Mouse (Mus musculus): Measurements from ENCODE around the gene 4930522H14Rik. TPM values are rescaled to one million over a fixed set of nuclear protein-coding genes. Genes with fewer than 3 reads are reported as not detected.
A peak's percentile ranks its signal among the peaks of the same experiment; 100 is the strongest.

The 4930522H14Rik gene
- total RNA-seq, 2 experiments from 2014 or later: not detected

DNA sequence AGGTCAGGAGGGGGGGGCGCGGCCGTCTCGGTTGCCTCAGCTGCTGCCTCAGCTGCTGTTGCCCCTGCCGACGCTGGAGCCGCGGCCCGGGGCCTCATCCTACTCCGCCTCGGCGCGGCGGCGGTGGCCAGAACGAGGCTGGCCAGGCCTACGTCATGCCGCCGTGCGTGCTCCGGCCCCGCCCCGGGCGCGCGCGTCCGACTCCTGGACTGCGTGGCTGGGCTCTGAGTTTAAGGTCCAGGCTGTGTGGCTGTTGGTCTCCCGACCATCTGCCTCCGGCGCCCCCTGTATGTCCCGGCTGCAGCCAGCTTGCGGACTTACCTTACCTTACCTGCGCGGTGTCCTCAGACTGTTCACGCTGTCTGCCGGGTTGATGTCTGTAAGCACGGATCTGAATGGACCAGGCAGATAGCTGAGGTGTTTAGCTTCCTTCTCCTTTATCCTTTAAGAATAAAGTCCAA is 54.5 kb downstream of the 4930522H14Rik start:
- ATAC-seq (replicated peaks; ENCODE audit: low FRiP score, low TSS enrichment, poor library complexity, severe bottlenecking): peak; percentile 92

DNA sequence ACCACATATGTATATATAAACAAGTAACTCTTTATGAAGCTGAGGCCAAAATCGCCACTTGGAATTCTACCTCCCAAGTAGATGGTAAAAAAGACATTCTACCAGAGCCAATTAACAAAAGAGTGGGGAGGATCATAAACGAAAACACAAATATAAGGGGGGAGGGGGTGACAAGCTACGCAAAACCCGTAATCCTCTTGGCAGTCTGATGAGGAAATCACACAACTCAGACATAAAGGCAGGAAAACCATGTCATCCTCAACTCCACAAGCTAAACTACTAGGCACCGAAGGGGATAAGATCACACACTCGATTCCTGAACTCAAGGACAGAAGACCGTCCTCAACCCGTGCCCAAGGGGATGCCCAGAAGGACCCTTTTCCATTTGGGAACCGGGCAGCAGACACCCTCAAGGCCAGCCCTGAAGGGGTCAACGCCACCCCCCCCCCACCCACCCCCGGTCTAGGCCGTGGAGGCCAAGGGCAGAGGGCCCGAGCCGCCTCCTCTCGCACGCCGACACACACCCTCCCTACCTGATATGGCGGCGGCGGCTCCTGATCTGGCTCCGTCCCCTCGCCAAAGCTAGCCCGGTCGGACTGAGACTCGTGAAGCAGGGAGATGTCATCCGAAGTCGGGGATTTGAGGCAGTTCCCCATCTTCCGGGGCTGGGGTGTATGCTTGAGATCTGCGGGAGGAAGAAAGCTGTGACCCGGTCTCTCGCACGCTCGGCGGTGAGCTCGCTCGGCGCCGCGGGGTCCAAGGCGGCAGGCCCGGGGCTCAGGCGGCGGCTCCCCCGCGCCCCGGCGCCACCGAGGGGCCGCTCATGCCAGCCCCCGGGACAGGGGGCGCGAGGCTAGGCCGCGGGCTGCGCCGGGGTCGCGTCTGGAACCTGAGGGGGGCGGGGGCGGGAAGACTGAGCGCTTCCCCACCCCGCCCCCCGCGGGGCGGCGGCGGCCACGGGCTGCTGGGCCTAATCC is 55.2 kb downstream of the 4930522H14Rik start:
- ATAC-seq (replicated peaks; ENCODE audit: low FRiP score, low TSS enrichment, poor library complexity, severe bottlenecking): peak; percentile 67

DNA sequence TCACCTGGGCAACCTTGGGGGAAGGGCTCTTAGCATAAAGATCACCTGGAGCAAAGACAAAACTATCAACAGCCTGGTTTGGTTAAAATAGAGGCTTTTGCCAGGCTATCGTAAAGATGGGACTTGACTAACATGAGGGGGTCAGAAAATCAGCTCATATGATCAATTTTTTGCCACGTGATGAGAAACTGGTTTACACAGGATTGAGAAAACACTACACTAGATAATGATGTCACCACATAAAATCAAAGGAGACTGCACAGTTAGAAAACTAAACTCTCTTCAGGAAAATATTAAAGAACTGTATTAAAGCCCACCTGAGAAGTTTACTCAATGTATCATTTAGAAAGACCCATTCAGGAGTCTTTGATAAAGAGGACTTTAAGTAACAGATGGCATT is 56.0 kb downstream of the 4930522H14Rik start:
- ATAC-seq (replicated peaks; ENCODE audit: low FRiP score, low TSS enrichment, poor library complexity, severe bottlenecking): no peak

DNA sequence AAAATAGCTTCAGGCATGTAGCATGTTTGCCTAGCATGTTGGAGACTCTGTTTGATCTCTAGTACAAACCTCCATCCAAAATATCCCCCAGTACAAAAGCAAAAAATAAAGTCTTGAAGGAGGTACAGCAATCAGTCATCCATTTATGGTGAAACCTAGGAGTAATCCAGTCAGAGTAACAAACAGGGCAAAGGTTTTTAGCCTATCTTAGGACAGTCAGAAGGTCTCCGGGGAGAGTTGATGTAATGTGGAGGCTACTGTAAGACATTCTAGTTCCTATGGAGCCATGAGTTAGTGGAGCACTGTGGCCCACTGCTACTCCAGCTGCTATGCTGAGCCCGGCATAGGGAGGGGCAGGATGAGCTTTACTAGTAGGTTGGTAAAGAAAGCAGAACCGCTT is 58.5 kb downstream of the 4930522H14Rik start:
- ATAC-seq (replicated peaks; ENCODE audit: low FRiP score, low TSS enrichment, poor library complexity, severe bottlenecking): no peak

DNA sequence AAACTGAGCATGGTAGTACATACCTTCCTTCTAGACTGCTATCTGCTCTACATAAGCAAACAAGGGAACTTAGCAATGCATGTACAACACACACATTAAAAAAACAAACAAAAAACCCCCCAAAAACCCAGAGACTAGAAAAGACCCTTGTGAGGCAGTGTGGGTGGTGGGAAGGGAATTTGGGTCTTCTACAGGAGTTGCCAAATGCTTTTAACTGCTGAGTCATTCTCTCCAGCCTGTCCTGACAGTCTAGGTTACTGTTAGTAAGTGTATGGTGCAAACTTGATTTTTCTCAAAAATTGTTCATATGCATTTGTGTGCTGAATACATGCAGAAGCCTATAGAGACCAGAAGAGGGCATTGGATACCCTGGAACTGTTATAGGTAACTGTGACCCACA is 59.5 kb downstream of the 4930522H14Rik start:
- no peak for ATAC-seq (replicated peaks; ENCODE audit: low FRiP score, low TSS enrichment, poor library complexity, severe bottlenecking)

DNA sequence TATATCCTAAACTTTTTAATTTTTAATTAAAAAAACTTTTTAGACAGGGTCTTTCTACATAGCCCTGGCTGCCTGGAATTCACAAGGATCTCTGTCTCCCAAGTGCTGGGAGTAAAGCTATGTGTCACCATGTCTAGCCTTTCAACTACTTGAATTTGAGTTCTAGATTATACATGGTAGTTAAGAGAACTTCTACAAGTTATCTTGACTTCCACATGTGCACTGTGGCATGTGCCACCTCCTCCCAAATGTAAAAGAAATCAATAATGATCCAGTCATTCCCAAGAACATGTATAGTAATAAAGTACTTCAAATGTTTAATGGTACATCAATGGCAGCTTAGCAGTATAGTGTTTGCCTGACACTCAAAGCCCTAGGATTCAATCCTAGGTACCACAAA is 63.4 kb downstream of the 4930522H14Rik start:
- ATAC-seq (replicated peaks; ENCODE audit: low FRiP score, low TSS enrichment, poor library complexity, severe bottlenecking): no peak

DNA sequence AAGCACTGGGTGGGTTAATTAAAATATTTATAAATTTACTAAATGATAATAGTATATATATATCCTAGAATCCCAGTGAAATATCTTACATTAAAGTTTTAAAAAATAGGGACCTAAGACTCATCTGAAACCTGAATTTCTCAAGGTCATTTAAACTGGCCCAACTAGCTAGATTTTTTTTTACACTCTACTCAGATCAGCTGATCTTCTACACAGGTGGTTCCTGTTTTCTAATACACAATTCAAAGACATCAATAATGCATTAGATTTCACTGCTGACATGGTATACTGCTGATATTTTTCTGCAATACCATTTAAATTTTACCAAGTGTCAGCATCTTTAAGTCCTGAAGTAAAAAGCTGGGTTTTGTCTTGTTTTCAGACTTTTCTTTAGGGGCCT is 67.2 kb downstream of the 4930522H14Rik start:
- ATAC-seq (replicated peaks; ENCODE audit: low FRiP score, low TSS enrichment, poor library complexity, severe bottlenecking): no peak

DNA sequence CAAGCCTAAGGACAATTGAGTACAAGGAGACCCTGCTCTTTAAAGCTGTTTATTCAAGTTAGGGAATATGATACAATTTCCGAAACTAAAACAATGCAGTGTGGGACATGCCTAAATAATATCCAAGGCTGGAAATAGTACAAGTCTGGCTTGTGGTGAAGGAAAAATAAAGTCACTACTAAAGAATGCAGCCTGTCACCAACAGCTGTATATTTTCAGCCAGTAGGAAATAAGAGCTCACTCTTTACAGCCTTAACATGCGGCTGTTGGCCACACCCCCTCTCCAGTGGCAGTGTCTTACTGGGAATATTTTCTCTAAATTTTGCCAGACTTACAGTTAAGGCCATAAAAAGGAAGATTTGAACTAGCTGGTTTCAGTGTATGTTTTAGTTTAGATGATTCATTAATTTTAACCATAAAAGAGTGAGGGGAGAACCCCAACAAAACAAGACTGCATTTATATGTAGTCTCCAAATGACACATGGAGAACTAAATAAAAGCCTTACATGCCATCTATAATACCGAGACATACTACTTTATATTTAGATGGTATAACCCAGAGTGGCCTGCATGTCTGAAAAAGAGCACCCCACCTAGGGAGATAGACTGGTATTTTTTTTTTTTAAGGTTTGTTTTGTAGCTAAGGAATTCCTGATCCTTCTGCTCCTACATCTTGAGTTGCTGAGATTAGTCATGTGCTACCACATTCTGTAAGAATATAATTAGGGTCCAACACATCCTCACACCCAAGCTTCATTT is 70.5 kb downstream of the 4930522H14Rik start:
- ATAC-seq (replicated peaks; ENCODE audit: low FRiP score, low TSS enrichment, poor library complexity, severe bottlenecking): no peak

DNA sequence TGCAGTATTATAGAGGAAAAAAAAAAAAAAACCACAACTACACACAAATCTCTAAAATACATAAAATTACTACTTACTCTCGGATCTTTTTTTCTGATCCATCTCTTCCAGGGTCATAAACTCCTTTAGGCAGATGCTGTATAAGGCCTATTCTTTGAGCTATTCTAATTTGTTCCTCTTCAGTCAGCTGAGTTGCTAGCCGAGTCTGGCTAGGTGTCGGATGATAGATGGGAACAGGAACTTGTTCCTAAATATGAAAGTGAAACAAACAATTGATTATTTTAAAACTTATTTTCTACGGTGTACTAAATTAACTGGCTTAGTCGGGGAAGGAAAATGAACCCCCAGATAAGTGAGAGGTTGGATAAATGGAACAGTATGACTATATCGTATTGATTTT is 74.3 kb downstream of the 4930522H14Rik start:
- ATAC-seq (replicated peaks; ENCODE audit: low FRiP score, low TSS enrichment, poor library complexity, severe bottlenecking): no peak

Other genes with a start within 250 kb of the 4930522H14Rik start
- 3.3 and 5.1 TPM in 2 replicates for gene Ttc39a, start 124.7 kb downstream of the 4930522H14Rik start, total RNA-seq (2014; fragmentation: Nextera tagmentation)
- 2.0 and 2.6 TPM in 2 replicates for gene Ttc39a, start 124.7 kb downstream of the 4930522H14Rik start, total RNA-seq (2017)
- 12.0 and 14.0 TPM in 2 replicates for gene Rnf11, start 46.6 kb downstream of the 4930522H14Rik start, total RNA-seq (2014; fragmentation: Nextera tagmentation)
- gene Rnf11, start 46.6 kb downstream of the 4930522H14Rik start, total RNA-seq (2017): 19.0 and 27.8 TPM in 2 replicates
- gene Cdkn2c, start 135.9 kb upstream of the 4930522H14Rik start, total RNA-seq (2014; fragmentation: Nextera tagmentation): 25.1 and 29.1 TPM in 2 replicates
- 32.2 and 32.7 TPM in 2 replicates for gene Cdkn2c, start 135.9 kb upstream of the 4930522H14Rik start, total RNA-seq (2017)
- gene Faf1, start 145.3 kb upstream of the 4930522H14Rik start, total RNA-seq (2014; fragmentation: Nextera tagmentation): 36.9 and 45.3 TPM in 2 replicates
- gene Faf1, start 145.3 kb upstream of the 4930522H14Rik start, total RNA-seq (2017): 45.1 and 94.8 TPM in 2 replicates